Mouse (Mus musculus) lung, postnatal 36 days (tissue): ENCODE results near the gene Prss54.

Experiments used
- DNase-seq: peaks from one replicate; pipeline ENCODE4 v3.0.0; 2022; ENCODE audit warnings: mixed read lengths

Prss54 gene

GRCm38 (mm10) chr8:95549871-95550829, 26.0 kb downstream of the Prss54 start:
- DNase-seq, result no peak

GRCm38 (mm10) chr8:95547931-95548330, 28.2 kb downstream of the Prss54 start:
- no peak for DNase-seq

- DNase-seq, result no peak
These were observed 29.2 kb downstream of the Prss54 start for GRCm38 (mm10) chr8:95546986-95547385.

- no peak for DNase-seq
These were observed 30.3 kb downstream of the Prss54 start for GRCm38 (mm10) chr8:95545815-95546214.

DNA sequence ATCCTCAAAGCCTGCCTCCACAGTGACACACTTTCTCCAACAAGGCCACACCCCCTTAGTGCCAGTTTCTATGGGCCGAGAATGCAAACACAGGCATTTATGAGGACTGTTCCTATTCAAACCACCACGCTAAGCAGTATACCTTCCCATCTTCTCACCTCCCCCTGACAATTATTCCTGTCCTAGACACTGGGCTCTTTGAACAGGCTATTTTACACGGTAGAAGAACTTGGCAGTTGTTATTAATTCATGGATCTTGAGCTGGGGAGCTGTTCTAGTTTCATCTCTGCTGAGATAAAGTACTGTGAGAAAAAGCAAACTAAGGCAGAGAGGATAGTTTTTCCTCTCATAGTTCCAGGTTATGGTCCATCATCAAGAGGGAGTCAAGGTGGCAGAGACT, 33.1 kb downstream of the Prss54 start:
- no peak for DNase-seq

DNA sequence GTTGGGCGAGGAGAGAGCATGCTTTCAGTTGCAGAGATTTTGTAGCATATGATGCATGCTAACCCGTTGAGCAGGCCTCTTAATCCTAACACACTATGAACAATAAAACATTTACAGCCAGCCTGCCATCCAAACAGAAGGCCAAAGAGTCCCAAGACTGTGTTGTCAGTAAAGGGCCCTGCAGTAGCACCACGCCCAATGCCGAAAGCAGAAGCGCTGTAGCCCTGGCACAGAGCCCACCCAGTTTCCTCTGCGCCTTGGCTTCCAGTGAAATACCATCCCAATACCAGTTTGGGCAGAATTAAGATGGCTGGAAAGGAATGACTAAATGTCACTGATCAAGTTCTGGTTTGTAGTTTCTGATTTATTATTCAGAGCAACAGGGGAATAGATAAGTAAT, 33.9 kb downstream of the Prss54 start:
- peak; percentile 16 for DNase-seq

GRCm38 (mm10) chr8:95539487-95539886, 36.7 kb downstream of the Prss54 start:
- DNase-seq, result no peak

DNA sequence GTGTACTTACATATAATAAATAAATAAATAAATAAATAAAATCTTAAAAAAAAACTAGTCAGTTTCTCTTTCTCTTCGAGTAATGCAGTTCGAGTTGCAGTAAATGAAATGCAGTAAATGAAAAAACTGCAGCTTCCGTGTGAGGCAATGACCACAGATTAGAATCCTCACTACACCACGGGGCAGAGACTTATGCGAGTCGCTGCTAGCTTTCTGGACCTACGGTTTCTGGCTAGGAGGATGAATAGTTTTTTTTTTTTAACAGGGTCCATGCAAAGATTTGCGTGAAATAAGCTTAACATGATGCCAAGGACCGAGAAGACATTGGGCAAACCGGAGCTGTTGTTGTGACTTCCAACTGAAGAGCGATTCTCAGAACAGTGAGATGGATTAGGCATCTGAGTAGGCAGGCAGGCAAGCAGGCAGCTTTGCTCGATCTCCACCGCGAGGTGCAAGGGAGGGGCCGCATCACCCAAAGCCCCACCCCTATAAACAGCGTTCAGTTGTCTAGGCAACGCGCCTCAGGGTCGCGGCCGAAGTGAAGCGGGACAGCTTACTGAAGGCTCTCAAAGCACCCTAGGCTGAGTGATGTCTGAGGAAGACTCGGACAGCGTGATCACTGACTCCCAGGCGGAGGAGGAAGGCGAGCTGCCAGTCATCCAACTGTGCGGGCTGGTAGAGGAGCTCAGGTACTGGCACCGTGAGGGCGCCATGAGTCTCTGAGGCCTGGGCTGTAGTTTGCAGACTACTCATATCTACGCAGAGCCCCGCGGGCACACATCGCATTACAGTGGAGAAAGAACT, 42.4 kb downstream of the Prss54 start, which contains the start of gene Ccdc113:
Ccdc113 (plus strand) TSS at position 502 of the 804 bp plus-strand sequence.
- DNase-seq, result peak; percentile 62

GRCm38 (mm10) chr8:95532206-95532605, 43.9 kb downstream of the Prss54 start:
- DNase-seq, result no peak

GRCm38 (mm10) chr8:95528750-95529310, 47.3 kb downstream of the Prss54 start:
- no peak for DNase-seq

DNA sequence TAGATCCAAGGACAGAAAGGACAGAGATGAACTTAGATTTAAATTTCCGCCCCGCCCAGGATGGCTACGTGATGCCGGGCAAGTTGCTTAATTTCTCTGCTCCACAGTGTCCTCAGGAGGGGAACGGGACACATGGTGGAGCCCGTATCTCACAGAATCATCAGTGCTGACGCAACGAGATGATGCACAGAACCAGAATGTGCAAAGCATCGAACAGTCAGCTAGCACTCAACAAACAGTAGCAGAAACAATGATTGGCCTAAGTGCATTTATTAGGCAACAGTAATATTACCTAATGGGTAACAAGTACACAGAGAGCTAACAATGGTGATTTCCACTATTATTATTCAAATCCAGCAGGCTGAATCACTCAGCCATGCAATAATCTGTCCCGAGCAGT, 47.9 kb downstream of the Prss54 start:
- DNase-seq, result no peak

GRCm38 (mm10) chr8:95523991-95524390, 52.1 kb downstream of the Prss54 start:
- no peak for DNase-seq

DNA sequence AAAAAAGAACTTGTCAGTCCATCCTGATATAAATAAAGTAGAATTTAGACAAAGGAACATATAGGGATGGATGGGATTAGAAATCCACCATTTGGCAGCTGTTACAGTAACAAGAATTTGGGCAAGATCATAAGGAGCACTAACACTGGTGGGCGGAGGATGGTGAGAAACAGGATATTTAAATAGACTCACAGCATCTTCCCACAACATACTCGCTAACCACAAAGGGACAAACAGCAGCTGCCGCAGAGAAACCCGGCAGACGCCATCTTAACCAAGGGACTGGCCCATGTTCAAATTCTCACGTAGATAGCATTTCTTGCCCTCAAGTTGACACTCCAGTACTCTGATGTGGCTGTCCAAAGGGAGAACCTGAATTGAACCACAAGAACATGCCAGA, 59.2 kb downstream of the Prss54 start:
- DNase-seq, result no peak

DNA sequence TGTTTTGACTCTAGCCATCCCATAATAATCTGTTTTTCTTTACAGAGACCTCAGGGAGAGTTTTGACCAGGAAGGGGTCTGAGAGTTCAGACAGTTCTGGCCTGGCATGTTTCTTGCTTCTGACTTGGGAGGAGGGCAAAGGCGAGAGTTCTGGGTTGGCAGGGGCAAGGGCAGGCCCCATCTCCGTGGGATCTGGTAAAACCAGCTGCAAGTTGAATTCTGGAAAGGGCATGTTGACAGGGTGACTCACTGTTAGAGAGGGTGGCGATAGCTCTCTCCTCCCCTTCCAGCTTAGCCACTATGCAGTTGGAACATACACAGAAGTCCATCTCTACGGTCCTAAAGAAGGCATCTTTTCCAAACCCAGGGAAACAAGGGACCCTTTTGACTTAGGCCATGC, 62.9 kb downstream of the Prss54 start:
- no peak for DNase-seq

GRCm38 (mm10) chr8:95512257-95512656, 63.9 kb downstream of the Prss54 start:
- no peak for DNase-seq
